Mouse (Mus musculus): Measurements from ENCODE around the gene Tmprss6. TPM values are rescaled to one million over a fixed set of nuclear protein-coding genes. Genes with fewer than 3 reads are reported as not detected.

The Tmprss6 gene
- not detected in 2 replicates for total RNA-seq (2017)

DNA sequence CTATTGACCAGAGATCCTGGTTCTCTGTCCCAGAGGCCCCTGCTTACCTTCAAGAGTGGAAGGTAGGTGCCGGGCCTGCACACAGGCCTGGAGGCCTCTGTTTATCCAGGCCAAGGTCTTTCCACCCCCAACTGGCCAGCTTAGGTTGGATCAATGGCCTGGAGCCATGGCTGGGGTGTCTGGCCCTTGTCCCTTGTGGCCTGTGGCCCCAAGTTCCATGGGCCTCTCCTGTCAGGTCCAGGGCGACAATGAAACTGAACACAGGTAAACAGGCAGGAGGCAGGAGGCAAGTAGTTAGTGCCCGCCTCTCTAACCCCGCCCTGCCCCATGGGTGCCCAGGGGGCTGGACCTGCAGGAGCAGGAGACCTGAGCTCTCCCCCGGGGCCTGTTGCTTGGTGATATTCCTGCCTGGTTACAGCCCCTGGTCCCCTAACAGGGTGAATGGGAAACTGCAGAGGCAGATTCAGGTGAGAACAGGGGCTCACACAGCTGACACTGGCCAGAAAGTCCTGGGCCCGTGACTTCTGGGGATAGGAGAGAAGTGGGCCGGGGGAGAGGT, at the start of gene Tmprss6:
Gene Tmprss6 (minus strand): TSS at position 256 of the 559 bp plus-strand sequence.
- ATAC-seq (ENCODE audit: extremely low read depth, insufficient number of reproducible peaks, low FRiP score, poor library complexity, severe bottlenecking): no peak

DNA sequence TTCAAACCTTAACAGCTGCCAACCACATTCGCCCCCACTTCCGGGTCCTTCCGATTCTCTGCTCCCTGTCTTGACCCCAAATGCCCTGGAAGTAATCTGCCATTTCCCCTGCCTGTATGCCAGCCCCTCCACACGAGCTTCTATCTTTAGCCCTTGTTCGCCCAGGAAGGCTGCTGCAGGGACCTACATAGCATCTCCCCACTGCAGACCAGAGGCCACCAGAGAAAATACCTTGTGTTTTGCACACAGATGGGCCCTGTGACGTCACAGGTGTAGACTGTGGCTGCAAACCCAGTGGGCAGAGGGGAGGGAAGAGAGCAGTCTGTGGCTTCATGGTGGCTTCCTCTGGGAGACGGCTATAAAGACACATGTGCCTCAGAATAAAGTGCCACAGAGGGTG, 49.8 kb upstream of the Tmprss6 start:
- no peak for ATAC-seq (ENCODE audit: extremely low read depth, insufficient number of reproducible peaks, low FRiP score, poor library complexity, severe bottlenecking)

- no peak for ATAC-seq (ENCODE audit: extremely low read depth, insufficient number of reproducible peaks, low FRiP score, poor library complexity, severe bottlenecking)
Measured at GRCm38 (mm10) chr15:78515759-78516158, 47.3 kb upstream of the Tmprss6 start.

DNA sequence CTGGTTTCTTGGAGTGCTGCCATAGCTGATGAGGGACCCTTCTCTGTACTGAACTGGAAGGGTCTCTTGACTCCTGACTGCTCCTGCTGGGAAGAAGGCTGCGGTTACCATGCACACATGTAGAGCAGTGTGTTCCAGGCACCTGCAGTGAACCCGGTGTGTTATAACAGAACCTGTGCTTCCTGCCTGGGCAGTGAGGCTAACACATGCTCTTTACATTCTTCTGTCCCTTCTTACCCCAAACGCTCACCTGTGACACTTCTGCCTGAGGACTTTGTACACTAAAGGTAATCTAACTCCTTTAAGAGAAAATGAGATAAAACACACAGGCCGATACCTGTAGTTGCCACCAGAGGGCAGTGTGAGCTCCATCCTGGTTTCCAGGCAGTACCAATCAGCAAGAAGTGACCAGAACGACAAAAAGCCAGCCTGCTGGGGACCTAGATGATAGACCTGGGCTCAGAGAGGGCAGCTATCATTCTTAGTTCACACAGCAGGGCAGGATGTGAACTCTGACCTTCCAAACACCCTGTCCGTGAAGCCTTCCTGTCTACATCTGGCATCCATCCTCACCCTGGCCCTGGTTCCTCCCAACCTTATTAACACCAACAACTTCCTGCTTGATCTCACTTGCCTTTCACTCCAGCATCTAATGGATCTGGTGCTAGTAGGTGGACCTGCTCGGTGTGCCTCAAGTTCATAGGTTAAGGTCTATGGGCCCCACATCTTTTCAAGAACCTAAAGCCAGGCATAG, 46.1 kb upstream of the Tmprss6 start:
- ATAC-seq (ENCODE audit: extremely low read depth, insufficient number of reproducible peaks, low FRiP score, poor library complexity, severe bottlenecking): peak; percentile 55

- ATAC-seq (ENCODE audit: extremely low read depth, insufficient number of reproducible peaks, low FRiP score, poor library complexity, severe bottlenecking): no peak
Measured at GRCm38 (mm10) chr15:78513019-78513418, 44.6 kb upstream of the Tmprss6 start.

- ATAC-seq (ENCODE audit: extremely low read depth, insufficient number of reproducible peaks, low FRiP score, poor library complexity, severe bottlenecking): no peak
Measured at GRCm38 (mm10) chr15:78511951-78512350, 43.5 kb upstream of the Tmprss6 start.

- ATAC-seq (ENCODE audit: extremely low read depth, insufficient number of reproducible peaks, low FRiP score, poor library complexity, severe bottlenecking): no peak
Measured at GRCm38 (mm10) chr15:78510736-78511135, 42.3 kb upstream of the Tmprss6 start.

GRCm38 (mm10) chr15:78510121-78510576, 41.7 kb upstream of the Tmprss6 start:
- ATAC-seq (ENCODE audit: extremely low read depth, insufficient number of reproducible peaks, low FRiP score, poor library complexity, severe bottlenecking): no peak

- ATAC-seq (ENCODE audit: extremely low read depth, insufficient number of reproducible peaks, low FRiP score, poor library complexity, severe bottlenecking): no peak
Measured at GRCm38 (mm10) chr15:78509297-78509899, 41.0 kb upstream of the Tmprss6 start.

- ATAC-seq (ENCODE audit: extremely low read depth, insufficient number of reproducible peaks, low FRiP score, poor library complexity, severe bottlenecking): no peak
Measured at GRCm38 (mm10) chr15:78508443-78508842, 40.0 kb upstream of the Tmprss6 start.

GRCm38 (mm10) chr15:78505541-78505940, 37.1 kb upstream of the Tmprss6 start:
- no peak for ATAC-seq (ENCODE audit: extremely low read depth, insufficient number of reproducible peaks, low FRiP score, poor library complexity, severe bottlenecking)

GRCm38 (mm10) chr15:78504816-78505215, 36.4 kb upstream of the Tmprss6 start:
- ATAC-seq (ENCODE audit: extremely low read depth, insufficient number of reproducible peaks, low FRiP score, poor library complexity, severe bottlenecking): no peak

DNA sequence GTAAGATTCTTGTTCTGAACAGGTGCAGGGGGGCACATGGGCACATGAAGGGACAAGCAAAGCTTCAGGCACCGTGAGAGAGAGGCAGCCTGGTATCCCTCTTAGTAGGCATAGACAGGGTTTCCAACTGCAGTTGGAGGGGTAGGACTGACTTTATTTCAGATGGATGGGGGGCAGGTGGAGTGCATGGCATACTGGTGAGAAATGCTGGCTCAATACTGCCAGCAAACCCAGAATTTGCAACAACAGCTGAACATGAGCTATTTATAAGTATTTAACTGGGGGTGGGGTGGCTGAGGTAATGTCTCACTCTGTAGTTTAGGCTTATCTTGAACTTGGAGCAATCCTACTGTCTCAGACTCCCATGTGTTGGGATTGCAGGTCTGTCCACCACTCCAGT, 35.6 kb upstream of the Tmprss6 start:
- ATAC-seq (ENCODE audit: extremely low read depth, insufficient number of reproducible peaks, low FRiP score, poor library complexity, severe bottlenecking): no peak

- no peak for ATAC-seq (ENCODE audit: extremely low read depth, insufficient number of reproducible peaks, low FRiP score, poor library complexity, severe bottlenecking)
Measured at GRCm38 (mm10) chr15:78502437-78503132, 34.2 kb upstream of the Tmprss6 start.

- ATAC-seq (ENCODE audit: extremely low read depth, insufficient number of reproducible peaks, low FRiP score, poor library complexity, severe bottlenecking): peak; percentile 25
Measured at GRCm38 (mm10) chr15:78494968-78495406, 26.6 kb upstream of the Tmprss6 start, which contains the start of gene Il2rb. Gene Il2rb (minus strand): TSS chr15:78495271.

DNA sequence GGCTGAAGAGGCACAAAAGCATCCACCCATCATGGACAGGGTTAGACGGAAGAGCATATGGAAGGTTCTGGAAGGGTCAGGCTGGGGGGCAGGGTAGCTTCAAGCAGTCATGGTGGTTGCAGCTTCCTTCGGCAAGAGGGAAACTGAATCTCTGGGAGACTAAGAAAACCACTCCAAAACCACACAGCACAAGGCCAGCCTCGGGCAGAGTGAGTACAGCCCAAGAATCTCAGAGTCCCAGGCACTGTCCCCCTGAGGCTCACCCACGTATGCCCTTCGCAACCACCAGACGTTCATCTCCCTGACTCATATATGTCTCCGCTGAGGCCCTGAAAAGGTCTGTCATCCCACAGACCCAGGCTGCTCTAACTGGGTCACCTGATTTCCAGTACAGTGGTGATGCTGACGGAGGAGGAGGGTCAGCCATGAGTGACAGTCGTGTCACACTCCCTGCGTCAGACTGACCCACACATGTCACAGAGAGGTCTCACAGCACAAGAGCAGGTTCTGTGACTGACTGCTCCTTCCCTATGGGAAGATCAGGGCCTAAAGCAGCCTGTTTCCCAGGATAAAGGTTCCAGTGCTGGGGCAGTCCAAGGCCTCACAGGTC, 25.1 kb upstream of the Tmprss6 start:
- ATAC-seq (ENCODE audit: extremely low read depth, insufficient number of reproducible peaks, low FRiP score, poor library complexity, severe bottlenecking): no peak

DNA sequence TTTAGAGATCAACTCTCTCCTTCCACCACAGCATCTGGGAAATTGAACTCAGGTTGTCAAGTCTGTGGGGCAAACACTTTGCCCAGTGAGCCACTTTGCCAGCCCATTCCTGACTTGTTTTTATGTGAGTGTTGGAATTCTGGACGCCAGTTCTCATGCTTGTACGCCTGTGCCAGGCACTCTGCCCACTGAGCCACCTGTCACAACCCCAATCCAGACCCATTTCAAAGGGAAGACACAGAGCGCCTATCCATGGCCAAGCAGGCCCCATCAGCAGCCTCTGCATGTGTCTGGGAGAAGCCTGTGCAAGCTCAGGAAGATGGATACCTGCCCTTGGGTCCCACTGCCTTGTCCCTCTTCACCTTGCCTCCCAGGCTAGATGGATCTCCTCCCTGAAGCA, 22.9 kb upstream of the Tmprss6 start:
- ATAC-seq (ENCODE audit: extremely low read depth, insufficient number of reproducible peaks, low FRiP score, poor library complexity, severe bottlenecking): no peak

GRCm38 (mm10) chr15:78489906-78490305, 21.5 kb upstream of the Tmprss6 start:
- ATAC-seq (ENCODE audit: extremely low read depth, insufficient number of reproducible peaks, low FRiP score, poor library complexity, severe bottlenecking): no peak

- ATAC-seq (ENCODE audit: extremely low read depth, insufficient number of reproducible peaks, low FRiP score, poor library complexity, severe bottlenecking): no peak
Measured at GRCm38 (mm10) chr15:78489248-78489647, 20.8 kb upstream of the Tmprss6 start.
